Mouse (Mus musculus): ENCODE measurements around the gene Bves. TPM values are rescaled to one million over a fixed set of nuclear protein-coding genes. Genes with fewer than 3 reads are reported as not detected.

Bves gene
- polyA plus RNA-seq, 1 experiment from 2014 or later = 2.6 TPM

- no peak overlapping the region for H3K27ac ChIP-seq
- no peak for DNase-seq (ENCODE audit: low spot score)
- no peaks in the 10 kb centered on the region for H3K9me3 ChIP-seq (ENCODE audit: control insufficient read depth, low read length)
- no peaks in the 10 kb centered on the region; the same call in 1 of the 2 replicates for H3K4me1 ChIP-seq (replicated peaks; ENCODE audit: control insufficient read depth, insufficient read depth, low read length)
- no peak overlapping the region for H3K4me2 ChIP-seq (replicated peaks)
- ATAC-seq (ENCODE audit: low FRiP score) = no peak
- H3K4me3 ChIP-seq (replicated peaks; ENCODE audit: low read length) = no peak overlapping the region
- no peaks in the 10 kb centered on the region for H3K27me3 ChIP-seq (ENCODE audit: control insufficient read depth, insufficient read depth, low read length)
- no peaks in the 10 kb centered on the region for H3K36me3 ChIP-seq (replicated peaks; ENCODE audit: control insufficient read depth, insufficient read depth)
- no peak overlapping the region for H3K9ac ChIP-seq
- 73% methylated on average over 14 of the region's 14 CpGs for WGBS
Observed at GRCm38 (mm10) chr10:45303315-45304036, 32.1 kb upstream of the Bves start.

DNA sequence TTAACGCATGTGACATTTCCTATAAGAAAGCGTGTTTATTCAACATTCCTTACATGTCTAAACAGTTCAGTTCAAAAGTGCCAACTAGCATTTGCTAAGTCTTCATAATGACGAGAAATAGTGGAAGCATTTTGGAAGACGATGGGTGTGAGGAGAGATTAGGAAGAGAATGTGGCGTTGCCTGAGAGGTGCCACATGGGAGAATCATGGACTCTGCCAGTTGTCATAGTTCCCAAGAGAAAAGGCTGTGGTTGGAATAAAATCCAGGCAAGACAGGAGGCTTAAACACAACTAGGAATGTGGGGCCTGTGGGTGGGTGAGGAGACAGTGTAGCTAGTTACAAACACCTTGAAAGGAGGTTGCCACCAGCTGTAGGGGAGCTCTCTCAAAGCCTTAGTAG lies 30.4 kb upstream of the Bves start:
- H3K9ac ChIP-seq = no peak overlapping the region
- no peaks in the 10 kb centered on the region for H3K27me3 ChIP-seq (ENCODE audit: control insufficient read depth, insufficient read depth, low read length)
- no peak overlapping the region for H3K4me3 ChIP-seq (replicated peaks; ENCODE audit: low read length)
- H3K4me1 ChIP-seq (replicated peaks; ENCODE audit: control insufficient read depth, insufficient read depth, low read length) = no peaks in the 10 kb centered on the region; the same call in 1 of the 2 replicates
- no peak overlapping the region for H3K27ac ChIP-seq
- WGBS = 78% methylated on average over 5 of the region's 5 CpGs
- H3K4me2 ChIP-seq (replicated peaks) = no peak overlapping the region
- no peaks in the 10 kb centered on the region for H3K9me3 ChIP-seq (ENCODE audit: control insufficient read depth, low read length)
- DNase-seq (ENCODE audit: low spot score) (no peak), ATAC-seq (ENCODE audit: low FRiP score) (no peak)
- H3K36me3 ChIP-seq (replicated peaks; ENCODE audit: control insufficient read depth, insufficient read depth) = no peaks in the 10 kb centered on the region

DNA sequence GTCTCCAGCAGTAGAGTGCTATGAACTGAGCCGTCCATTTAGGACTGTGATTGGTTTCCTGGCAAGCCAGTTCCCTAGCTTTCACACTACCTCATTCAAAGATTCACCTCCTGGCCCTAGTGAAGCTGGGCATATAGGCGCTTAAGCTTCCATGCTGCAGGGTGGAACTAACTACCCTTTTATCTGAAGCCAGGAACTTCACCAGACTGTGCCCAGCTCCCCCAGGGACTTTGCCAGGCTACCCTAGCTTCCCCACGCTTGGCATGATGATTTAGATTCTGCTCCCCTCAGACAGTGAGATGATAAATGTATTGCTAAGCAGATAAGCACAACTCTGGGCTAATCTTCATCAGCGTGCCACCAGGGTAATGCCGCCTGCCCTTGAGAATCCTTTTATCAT lies 24.4 kb upstream of the Bves start:
- ATAC-seq (ENCODE audit: low FRiP score) (no peak), DNase-seq (ENCODE audit: low spot score) (no peak)
- H3K4me2 ChIP-seq (replicated peaks) = no peak overlapping the region
- no peak overlapping the region for H3K27ac ChIP-seq
- H3K27me3 ChIP-seq (ENCODE audit: control insufficient read depth, insufficient read depth, low read length) = no peaks in the 10 kb centered on the region
- no peak overlapping the region for H3K4me3 ChIP-seq (replicated peaks; ENCODE audit: low read length)
- H3K4me1 ChIP-seq (replicated peaks; ENCODE audit: control insufficient read depth, insufficient read depth, low read length) = no peaks in the 10 kb centered on the region; the same call in 1 of the 2 replicates
- no peak overlapping the region for H3K9ac ChIP-seq
- H3K36me3 ChIP-seq (replicated peaks; ENCODE audit: control insufficient read depth, insufficient read depth) = no peaks in the 10 kb centered on the region
- 64% methylated on average over 5 of the region's 5 CpGs for WGBS
- H3K9me3 ChIP-seq (ENCODE audit: control insufficient read depth, low read length) = no peaks in the 10 kb centered on the region

GRCm38 (mm10) chr10:45311624-45312023 lies 23.9 kb upstream of the Bves start:
- Histone ChIP-seq H3K27me3 (ENCODE audit: control insufficient read depth, insufficient read depth, low read length) (no peaks in the 10 kb centered on the region), H3K9ac (no peak overlapping the region), H3K9me3 (ENCODE audit: control insufficient read depth, low read length) (no peaks in the 10 kb centered on the region), H3K36me3 (replicated peaks; ENCODE audit: control insufficient read depth, insufficient read depth) (no peaks in the 10 kb centered on the region), H3K4me2 (replicated peaks) (no peak overlapping the region), H3K27ac (no peak overlapping the region), H3K4me1 (replicated peaks; ENCODE audit: control insufficient read depth, insufficient read depth, low read length) (no peaks in the 10 kb centered on the region; the same call in 1 of the 2 replicates), H3K4me3 (replicated peaks; ENCODE audit: low read length) (no peak overlapping the region)
- WGBS = 49% methylated on average over 7 of the region's 7 CpGs
- DNase-seq (ENCODE audit: low spot score) = peak; percentile 30
- peak; percentile 34; the same call in 1 of the 2 replicates for ATAC-seq (ENCODE audit: low FRiP score)

DNA sequence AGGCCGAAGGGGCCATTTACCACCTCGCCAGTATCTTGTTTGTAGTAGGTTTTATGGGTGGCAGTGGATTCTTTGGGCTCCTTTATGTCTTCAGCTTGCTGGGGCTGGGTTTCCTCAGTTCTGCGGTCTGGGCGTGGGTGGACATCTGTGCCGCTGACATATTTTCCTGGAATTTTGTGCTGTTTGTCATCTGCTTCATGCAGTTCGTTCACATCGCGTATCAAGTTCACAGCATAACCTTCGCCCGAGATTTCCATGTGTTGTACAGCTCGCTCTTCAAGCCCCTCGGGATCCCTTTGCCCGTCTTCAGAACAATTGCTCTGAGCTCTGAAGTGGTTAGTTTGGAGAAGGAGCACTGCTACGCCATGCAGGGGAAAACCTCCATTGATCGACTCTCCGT lies 20.7 kb upstream of the Bves start:
- DNase-seq (ENCODE audit: low spot score) (no peak), ATAC-seq (ENCODE audit: low FRiP score) (no peak)
- H3K4me2 ChIP-seq (replicated peaks) = no peak overlapping the region
- H3K4me1 ChIP-seq (replicated peaks; ENCODE audit: control insufficient read depth, insufficient read depth, low read length) = no peaks in the 10 kb centered on the region
- no peak overlapping the region for H3K4me3 ChIP-seq (replicated peaks; ENCODE audit: low read length)
- H3K27ac ChIP-seq = no peak overlapping the region
- no peaks in the 10 kb centered on the region for H3K9me3 ChIP-seq (ENCODE audit: control insufficient read depth, low read length)
- H3K9ac ChIP-seq = no peak overlapping the region
- no peaks in the 10 kb centered on the region for H3K27me3 ChIP-seq (ENCODE audit: control insufficient read depth, insufficient read depth, low read length)
- 92% methylated on average over 16 of the region's 16 CpGs for WGBS
- H3K36me3 ChIP-seq (replicated peaks; ENCODE audit: control insufficient read depth, insufficient read depth) = no peaks in the 10 kb centered on the region

DNA sequence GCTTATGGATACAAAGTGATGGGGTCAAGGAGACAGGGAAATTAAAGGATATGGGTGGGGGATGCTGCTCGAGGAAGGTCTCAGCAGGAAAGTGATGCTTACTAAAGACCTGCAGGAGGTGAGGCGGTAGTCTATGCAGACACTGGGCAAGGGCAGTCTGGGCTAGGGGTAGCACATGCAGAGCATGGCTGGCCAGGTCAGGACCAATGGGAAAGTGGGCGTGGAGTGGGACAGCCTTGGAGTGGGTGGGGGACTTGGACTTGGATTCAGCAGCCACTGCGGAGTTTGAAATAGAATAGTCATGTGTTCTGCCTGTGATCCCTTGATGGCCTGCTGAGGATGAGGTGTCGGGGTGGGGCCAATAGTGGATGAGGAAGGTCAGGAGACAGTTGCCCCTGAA lies 16.6 kb upstream of the Bves start:
- H3K4me2 ChIP-seq (replicated peaks) = no peak overlapping the region
- H3K9ac ChIP-seq = no peak overlapping the region
- ATAC-seq (ENCODE audit: low FRiP score) (peak; percentile 46; the same call in 1 of the 2 replicates), DNase-seq (ENCODE audit: low spot score) (no peak)
- no peak overlapping the region for H3K4me3 ChIP-seq (replicated peaks; ENCODE audit: low read length)
- H3K4me1 ChIP-seq (replicated peaks; ENCODE audit: control insufficient read depth, insufficient read depth, low read length) = no peaks in the 10 kb centered on the region
- H3K27ac ChIP-seq = no peak overlapping the region
- H3K9me3 ChIP-seq (ENCODE audit: control insufficient read depth, low read length) = no peaks in the 10 kb centered on the region
- 82% methylated on average over 5 of the region's 5 CpGs for WGBS
- no peaks in the 10 kb centered on the region for H3K36me3 ChIP-seq (replicated peaks; ENCODE audit: control insufficient read depth, insufficient read depth)
- no peaks in the 10 kb centered on the region for H3K27me3 ChIP-seq (ENCODE audit: control insufficient read depth, insufficient read depth, low read length)

- no peak for ATAC-seq (ENCODE audit: low FRiP score)
- Histone ChIP-seq H3K4me3 (replicated peaks; ENCODE audit: low read length) (no peak overlapping the region), H3K9me3 (ENCODE audit: control insufficient read depth, low read length) (no peaks in the 10 kb centered on the region), H3K27me3 (ENCODE audit: control insufficient read depth, insufficient read depth, low read length) (no peaks in the 10 kb centered on the region), H3K4me2 (replicated peaks) (no peak overlapping the region), H3K36me3 (replicated peaks; ENCODE audit: control insufficient read depth, insufficient read depth) (no peaks in the 10 kb centered on the region), H3K27ac (no peak overlapping the region), H3K9ac (no peak overlapping the region), H3K4me1 (replicated peaks; ENCODE audit: control insufficient read depth, insufficient read depth, low read length) (no peaks in the 10 kb centered on the region)
- no peak for DNase-seq (ENCODE audit: low spot score)
- WGBS = 36% methylated on average over 3 of the region's 3 CpGs
Observed at GRCm38 (mm10) chr10:45320296-45320695, 15.3 kb upstream of the Bves start.

- H3K27me3 ChIP-seq (ENCODE audit: control insufficient read depth, insufficient read depth, low read length) = no peaks in the 10 kb centered on the region
- H3K27ac ChIP-seq = no peak overlapping the region
- H3K4me2 ChIP-seq (replicated peaks) = no peak overlapping the region
- WGBS = 18% methylated on average over 1 of the region's 1 CpGs
- no peak for ATAC-seq (ENCODE audit: low FRiP score)
- H3K9ac ChIP-seq = no peak overlapping the region
- H3K9me3 ChIP-seq (ENCODE audit: control insufficient read depth, low read length) = no peaks in the 10 kb centered on the region
- no peak overlapping the region for H3K4me3 ChIP-seq (replicated peaks; ENCODE audit: low read length)
- DNase-seq (ENCODE audit: low spot score) = no peak
- no peaks in the 10 kb centered on the region for H3K36me3 ChIP-seq (replicated peaks; ENCODE audit: control insufficient read depth, insufficient read depth)
- no peaks in the 10 kb centered on the region for H3K4me1 ChIP-seq (replicated peaks; ENCODE audit: control insufficient read depth, insufficient read depth, low read length)
Observed at GRCm38 (mm10) chr10:45324159-45324558, 11.4 kb upstream of the Bves start.

DNA sequence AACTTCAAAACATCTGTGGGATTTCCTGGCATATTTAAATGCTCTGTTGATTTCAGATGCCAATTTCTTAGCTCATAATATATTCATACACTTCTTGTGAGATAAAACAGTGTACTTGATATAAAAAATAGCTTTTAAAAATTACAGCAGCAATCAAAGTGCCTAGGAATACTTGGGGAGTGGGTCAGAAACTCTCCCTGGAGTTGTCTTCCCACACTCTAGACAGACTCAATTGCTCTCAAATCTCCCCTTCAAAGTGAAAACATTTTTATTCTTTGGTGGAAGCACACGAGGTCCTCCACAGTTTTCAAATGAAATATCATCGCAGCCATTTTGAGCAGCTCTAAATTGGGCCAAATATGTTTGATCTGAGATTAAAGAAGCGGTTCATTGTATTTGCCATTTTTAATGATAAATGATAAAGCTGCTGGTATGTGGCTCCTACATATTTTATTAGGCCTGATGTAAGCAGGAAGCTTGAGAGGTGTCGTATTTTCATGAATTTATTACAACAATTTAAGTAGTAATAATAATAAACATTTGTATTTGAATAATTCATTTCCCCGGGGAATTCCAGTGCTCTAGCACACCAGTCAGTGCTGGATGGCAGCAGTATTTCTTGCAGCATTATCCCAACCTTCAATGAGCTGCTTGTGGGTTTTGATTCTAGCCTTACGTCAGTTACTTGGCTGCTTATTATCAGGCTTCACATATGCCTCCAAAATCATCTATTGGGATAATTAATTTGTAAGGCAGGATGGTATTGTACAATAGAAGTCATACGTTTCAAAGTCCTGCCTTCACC lies 7.2 kb upstream of the Bves start:
- H3K27me3 ChIP-seq (ENCODE audit: control insufficient read depth, insufficient read depth, low read length) = no peaks in the 10 kb centered on the region
- no peak overlapping the region for H3K4me3 ChIP-seq (replicated peaks; ENCODE audit: low read length)
- no peak overlapping the region for H3K4me2 ChIP-seq (replicated peaks)
- H3K9ac ChIP-seq = no peak overlapping the region
- WGBS = 62% methylated on average over 7 of the region's 7 CpGs
- no peaks in the 10 kb centered on the region for H3K9me3 ChIP-seq (ENCODE audit: control insufficient read depth, low read length)
- no peak overlapping the region for H3K27ac ChIP-seq
- H3K36me3 ChIP-seq (replicated peaks; ENCODE audit: control insufficient read depth, insufficient read depth) = no peaks in the 10 kb centered on the region
- ATAC-seq (ENCODE audit: low FRiP score) (peak; percentile 62), DNase-seq (ENCODE audit: low spot score) (no peak)
- no peaks in the 10 kb centered on the region for H3K4me1 ChIP-seq (replicated peaks; ENCODE audit: control insufficient read depth, insufficient read depth, low read length)

Measured in hindbrain, embryonic 14.5 days (tissue).